Mouse (Mus musculus) hindbrain, embryonic 14.5 days (tissue): ENCODE data around the gene Ap2s1. TPM values are rescaled to one million over a fixed set of nuclear protein-coding genes. Genes with fewer than 3 reads are reported as not detected.

Experiments used
- ATAC-seq: fragments of 200-750 bp; cut with Nextera tagmentation; 2 replicates; pipeline ENCODE4 v1.8.0; 2017; ENCODE audit warnings: moderate number of reproducible peaks, mild to moderate bottlenecking, moderate TSS enrichment, moderate library complexity; ENCODE audit not compliant: low FRiP score
- DNase-seq: peaks from one replicate; pipeline ENCODE4 v3.0.0-alpha.2; 2015; ENCODE audit warnings: low spot score
- H3K27ac ChIP-seq: fragments of 300-500 bp; sonication (generic); 2 replicates; pipeline ENCODE4 v1.5.1; 2014; ENCODE audit warnings: mild to moderate bottlenecking, moderate library complexity
- H3K27me3 ChIP-seq: fragments of 300-500 bp; sonication (generic); 2 replicates; pipeline ENCODE4 v1.6.1; 2014; ENCODE audit warnings: mild to moderate bottlenecking, low read length, mixed read lengths; ENCODE audit not compliant: control insufficient read depth, insufficient read depth
- H3K36me3 ChIP-seq: fragments of 300-500 bp; sonication (generic); replicated peaks from 2 replicates; pipeline ENCODE4 v1.6.1; 2014; ENCODE audit not compliant: control insufficient read depth, insufficient read depth
- H3K4me1 ChIP-seq: fragments of 300-500 bp; sonication (generic); replicated peaks from 2 replicates; pipeline ENCODE4 v1.6.1; 2014; ENCODE audit warnings: antibody characterized with exemption, low read length, mixed read lengths; ENCODE audit not compliant: control insufficient read depth, insufficient read depth
- H3K4me2 ChIP-seq: fragments of 300-500 bp; sonication (generic); replicated peaks from 2 replicates; pipeline ENCODE4 v1.6.1; 2014; ENCODE audit warnings: mild to moderate bottlenecking, moderate library complexity
- H3K4me3 ChIP-seq: fragments of 300-500 bp; sonication (generic); replicated peaks from 2 replicates; pipeline ENCODE4 v1.5.1; 2014; ENCODE audit warnings: mild to moderate bottlenecking, low read length
- H3K9ac ChIP-seq: fragments of 300-500 bp; sonication (generic); 2 replicates; pipeline ENCODE4 v1.6.1; 2014
- H3K9me3 ChIP-seq: fragments of 300-500 bp; sonication (generic); 2 replicates; pipeline ENCODE4 v1.6.1; 2016; ENCODE audit warnings: low read length; ENCODE audit not compliant: control insufficient read depth
- WGBS: fragments of 180-500 bp; shearing (Covaris S2); extraction: QIAGEN DNeasy Blood & Tissue Kit; methylation state at CpG from one replicate; pipeline ENCODE4 v1.1.7; 2014; 5-methylcytosine and 5-hydroxymethylcytosine counted together
- polyA plus RNA-seq: library from polyadenylated mRNA; unstranded; fragments of >200 nt; fragmentation: Nextera tagmentation; extraction: Ambion mirVana; gene quantifications from 2 replicates; pipeline ENCODE4 v1.2.1, GENCODE M21; 2014

The Ap2s1 gene
- polyA plus RNA-seq, 1 experiment from 2014 or later = 463 TPM

DNA sequence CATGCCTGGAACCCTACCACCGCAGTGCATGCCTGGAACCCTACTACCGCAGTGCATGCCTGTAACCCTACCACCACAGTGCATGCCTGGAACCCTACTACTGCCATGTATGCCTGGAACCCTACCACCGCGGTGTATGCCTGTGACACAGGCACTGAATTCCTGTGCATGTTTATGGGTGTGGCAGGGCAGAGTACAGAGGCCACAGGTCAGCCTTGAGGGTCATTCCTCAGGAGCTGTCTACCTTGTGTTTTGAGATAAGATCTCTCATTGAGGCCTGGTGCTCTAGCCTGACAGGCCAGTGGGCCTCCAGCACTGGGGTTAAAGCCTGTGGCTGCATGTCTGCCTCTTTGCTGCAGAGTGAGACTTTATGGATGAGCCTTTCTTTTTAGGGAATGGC, 7.2 kb downstream of the Ap2s1 start:
- DNase-seq (no peak), ATAC-seq (no peak)
- no peak overlapping the region for H3K4me3 ChIP-seq
- peaks cover 68% of the 10 kb centered on the region for H3K36me3 ChIP-seq
- H3K9ac ChIP-seq = no peak overlapping the region
- 94% methylated on average over 4 of the region's 4 CpGs for WGBS
- H3K4me2 ChIP-seq = no peak overlapping the region
- H3K4me1 ChIP-seq = no peaks in the 10 kb centered on the region
- H3K27ac ChIP-seq = no peak overlapping the region
- no peaks in the 10 kb centered on the region for H3K27me3 ChIP-seq
- H3K9me3 ChIP-seq = no peaks in the 10 kb centered on the region

DNA sequence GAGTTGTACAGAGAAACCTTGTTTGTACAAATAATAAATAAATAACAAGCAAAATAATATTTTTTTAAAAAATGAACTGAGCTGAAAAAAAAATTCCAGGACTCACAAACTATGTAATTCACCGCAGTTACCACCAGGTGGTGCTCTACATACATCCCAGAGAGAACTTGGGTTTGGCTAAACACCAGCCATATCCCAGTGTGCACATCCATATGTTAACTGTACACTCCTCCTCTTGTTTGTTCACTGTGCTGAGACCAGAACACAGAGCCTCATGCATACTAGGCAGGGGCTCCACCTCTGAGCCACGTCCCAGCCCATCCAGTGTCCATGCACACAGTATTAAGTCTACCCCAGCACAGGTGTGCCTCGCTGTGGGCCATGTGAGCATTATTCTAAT, 7.9 kb downstream of the Ap2s1 start:
- ATAC-seq (peak; percentile 62; the same call in 1 of the 2 replicates), DNase-seq (peak; percentile 81)
- H3K27me3 ChIP-seq = no peaks in the 10 kb centered on the region
- H3K27ac ChIP-seq = no peak overlapping the region
- H3K9me3 ChIP-seq = no peaks in the 10 kb centered on the region
- WGBS = 57% methylated on average over 3 of the region's 3 CpGs
- no peak overlapping the region for H3K4me3 ChIP-seq
- peaks cover 68% of the 10 kb centered on the region for H3K36me3 ChIP-seq
- no peak overlapping the region for H3K4me2 ChIP-seq
- no peak overlapping the region for H3K9ac ChIP-seq
- no peaks in the 10 kb centered on the region for H3K4me1 ChIP-seq

GRCm38 (mm10) chr7:16747656-16748055, 9.4 kb downstream of the Ap2s1 start:
- no peak for DNase-seq
- no peaks in the 10 kb centered on the region for H3K4me1 ChIP-seq
- 90% methylated on average over 6 of the region's 6 CpGs for WGBS

GRCm38 (mm10) chr7:16752016-16752415, 13.8 kb downstream of the Ap2s1 start:
- 90% methylated on average over 12 of the region's 12 CpGs for WGBS
- no peaks in the 10 kb centered on the region for H3K27me3 ChIP-seq
- no peaks in the 10 kb centered on the region for H3K4me1 ChIP-seq
- ATAC-seq (no peak), DNase-seq (no peak)
- H3K4me3 ChIP-seq = no peak overlapping the region
- no peak overlapping the region for H3K27ac ChIP-seq
- no peak overlapping the region for H3K9ac ChIP-seq
- H3K9me3 ChIP-seq = no peaks in the 10 kb centered on the region
- peaks cover 30% of the 10 kb centered on the region for H3K36me3 ChIP-seq
- H3K4me2 ChIP-seq = no peak overlapping the region

More at GRCm38 (mm10) chr7:16747656-16748055, 9.4 kb downstream of the Ap2s1 start:
- no peak for ATAC-seq
- Histone ChIP-seq H3K4me2 (no peak overlapping the region), H3K27ac (no peak overlapping the region), H3K36me3 (peaks cover 68% of the 10 kb centered on the region), H3K9me3 (no peaks in the 10 kb centered on the region), H3K9ac (no peak overlapping the region), H3K27me3 (no peaks in the 10 kb centered on the region), H3K4me3 (no peak overlapping the region)

DNA sequence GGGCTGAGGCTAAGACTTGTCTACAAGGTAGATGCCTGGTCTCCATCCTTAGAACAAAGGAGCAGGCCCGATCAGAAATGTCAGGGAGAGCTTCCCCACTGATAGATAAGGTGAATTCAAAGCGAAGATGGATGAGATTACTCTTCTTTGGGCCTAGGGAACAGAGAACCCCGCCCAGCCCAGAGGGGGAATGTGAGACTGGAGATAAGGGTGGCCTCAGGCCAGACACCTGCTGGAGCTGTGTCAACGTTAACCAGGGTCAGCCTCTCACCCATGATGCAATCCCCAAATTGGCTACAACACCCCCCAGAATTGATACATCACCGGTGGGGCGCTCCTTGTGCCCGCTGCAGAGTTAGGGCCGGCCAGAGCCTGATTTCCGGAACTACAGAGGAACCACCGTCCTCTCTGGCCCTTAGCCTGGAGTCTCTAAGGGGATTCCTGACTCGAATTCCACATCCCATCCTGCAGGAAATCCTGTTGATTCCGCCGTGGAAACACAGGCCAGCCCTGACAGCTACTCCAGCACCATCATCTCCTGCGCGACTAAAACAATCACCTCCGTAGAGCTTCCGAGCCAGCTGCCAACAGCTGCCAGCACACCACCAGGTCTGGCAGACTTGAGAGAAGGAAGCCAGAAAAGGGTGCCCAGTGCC, 17.3 kb downstream of the Ap2s1 start:
- Histone ChIP-seq H3K4me2 (no peak overlapping the region), H3K4me3 (no peak overlapping the region), H3K27ac (no peak overlapping the region), H3K9me3 (no peaks in the 10 kb centered on the region), H3K36me3 (no peaks in the 10 kb centered on the region), H3K4me1 (no peaks in the 10 kb centered on the region), H3K9ac (no peak overlapping the region), H3K27me3 (no peaks in the 10 kb centered on the region)
- DNase-seq = no peak
- 70% methylated on average over 17 of the region's 17 CpGs for WGBS
- no peak for ATAC-seq

- Histone ChIP-seq H3K4me2 (no peak overlapping the region), H3K27me3 (no peaks in the 10 kb centered on the region), H3K4me3 (no peak overlapping the region), H3K36me3 (no peaks in the 10 kb centered on the region), H3K4me1 (no peaks in the 10 kb centered on the region), H3K27ac (no peak overlapping the region), H3K9me3 (no peaks in the 10 kb centered on the region), H3K9ac (no peak overlapping the region)
- peak; percentile 90 for ATAC-seq
- WGBS = 47% methylated on average over 10 of the region's 11 CpGs
- DNase-seq = no peak
These were observed 20.8 kb downstream of the Ap2s1 start for GRCm38 (mm10) chr7:16758872-16759574.

DNA sequence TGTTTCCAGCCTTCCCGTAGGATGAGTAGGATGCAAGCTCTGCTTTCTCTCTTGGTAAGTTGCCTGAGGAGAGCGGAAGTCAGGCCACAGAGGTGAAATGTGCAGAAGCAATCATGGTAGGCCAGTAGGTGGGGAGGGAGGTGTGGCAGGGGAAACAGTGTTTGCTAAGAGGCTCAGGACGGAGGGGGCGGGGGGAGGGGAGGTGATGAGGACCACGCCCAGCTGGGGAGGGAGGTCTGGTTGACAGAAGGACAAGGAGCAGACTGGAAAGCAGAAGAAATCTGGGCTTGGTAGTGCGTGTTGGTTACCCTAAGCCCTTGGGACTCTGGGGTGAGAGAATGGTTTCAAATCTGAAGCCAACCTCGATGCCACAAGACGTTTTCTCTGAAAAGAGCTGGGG, 22.1 kb downstream of the Ap2s1 start:
- no peak overlapping the region for H3K9ac ChIP-seq
- 21% methylated on average over 8 of the region's 8 CpGs for WGBS
- no peaks in the 10 kb centered on the region for H3K27me3 ChIP-seq
- no peak for ATAC-seq
- no peaks in the 10 kb centered on the region for H3K36me3 ChIP-seq
- no peaks in the 10 kb centered on the region for H3K9me3 ChIP-seq
- no peak overlapping the region for H3K4me3 ChIP-seq
- no peak overlapping the region for H3K4me2 ChIP-seq
- no peaks in the 10 kb centered on the region for H3K4me1 ChIP-seq
- no peak for DNase-seq
- H3K27ac ChIP-seq = no peak overlapping the region

GRCm38 (mm10) chr7:16761005-16761481, 22.8 kb downstream of the Ap2s1 start:
- Histone ChIP-seq H3K27ac (no peak overlapping the region), H3K4me1 (no peaks in the 10 kb centered on the region), H3K4me3 (no peak overlapping the region), H3K9me3 (no peaks in the 10 kb centered on the region), H3K9ac (no peak overlapping the region), H3K27me3 (no peaks in the 10 kb centered on the region), H3K36me3 (no peaks in the 10 kb centered on the region), H3K4me2 (no peak overlapping the region)
- 62% methylated on average over 9 of the region's 10 CpGs for WGBS
- no peak for DNase-seq
- ATAC-seq = no peak

DNA sequence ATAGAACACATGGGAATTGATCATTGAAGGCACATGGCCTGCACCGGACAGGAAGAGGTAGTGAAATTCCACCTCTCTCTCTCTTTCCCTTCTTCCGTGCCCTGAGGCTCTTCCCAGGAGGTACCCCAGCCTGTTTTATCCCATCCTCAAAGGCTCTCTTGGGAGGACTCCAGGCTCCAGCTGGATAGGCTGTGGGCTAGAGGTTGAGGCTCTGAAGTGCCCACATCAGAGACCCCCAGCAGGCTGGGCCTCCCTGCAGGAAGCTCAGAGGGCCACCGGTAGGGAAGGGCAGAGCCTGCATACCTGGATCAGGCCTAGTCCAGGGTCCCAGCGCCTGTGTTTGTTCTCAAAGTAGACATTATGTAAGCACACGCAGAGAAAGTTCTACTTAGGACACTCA, 23.4 kb downstream of the Ap2s1 start:
- no peaks in the 10 kb centered on the region for H3K36me3 ChIP-seq
- no peaks in the 10 kb centered on the region for H3K9me3 ChIP-seq
- H3K9ac ChIP-seq = no peak overlapping the region
- H3K4me3 ChIP-seq = no peak overlapping the region
- H3K27me3 ChIP-seq = no peaks in the 10 kb centered on the region
- H3K27ac ChIP-seq = no peak overlapping the region
- DNase-seq (no peak), ATAC-seq (no peak)
- no peaks in the 10 kb centered on the region for H3K4me1 ChIP-seq
- WGBS = 48% methylated on average over 5 of the region's 5 CpGs
- no peak overlapping the region for H3K4me2 ChIP-seq
